Mouse (Mus musculus) embryo, embryonic 11 days (tissue): ENCODE measurements around the gene Olfr1394.
"Not testable (repeated sequence)": the region's sequence is repeated elsewhere in the genome, so short reads cannot be mapped to it uniquely, and the experiment has no call there.

Experiments used
- DNase-seq: peaks from one replicate; pipeline ENCODE4 v3.0.0-alpha.2; 2015

Gene Olfr1394

GRCm38 (mm10) chr11:49191083-49191482 lies 36.9 kb downstream of the Olfr1394 start:
- no peak for DNase-seq

- DNase-seq, result not testable (repeated sequence)
Measured at GRCm38 (mm10) chr11:49194771-49195170, 40.6 kb downstream of the Olfr1394 start.

- no peak for DNase-seq
Measured at GRCm38 (mm10) chr11:49195819-49196322, 41.7 kb downstream of the Olfr1394 start.

DNA sequence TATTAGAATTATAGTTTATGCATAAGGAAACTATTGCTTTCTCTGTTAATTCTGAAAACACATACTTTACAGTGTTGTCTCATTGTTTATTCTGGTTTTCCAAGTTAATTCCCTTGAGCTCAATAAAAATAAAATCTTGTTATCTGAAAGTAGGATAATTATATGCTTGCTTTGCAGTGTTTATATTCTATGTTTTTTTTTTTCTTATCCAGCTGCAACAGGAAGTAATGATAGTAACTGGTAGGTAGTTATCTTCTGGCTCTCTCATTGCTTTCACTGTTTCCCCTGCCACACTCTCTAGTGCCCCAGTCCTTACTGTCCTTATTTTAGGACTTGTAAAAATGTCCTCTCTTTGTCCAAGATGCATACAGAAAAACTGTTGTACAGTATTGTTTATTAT lies 46.5 kb downstream of the Olfr1394 start:
- DNase-seq, result no peak

- no peak for DNase-seq
Measured at GRCm38 (mm10) chr11:49201142-49201541, 47.0 kb downstream of the Olfr1394 start.

- no peak for DNase-seq
Measured at GRCm38 (mm10) chr11:49202071-49202470, 47.9 kb downstream of the Olfr1394 start.

- peak; percentile 24 for DNase-seq
Measured at GRCm38 (mm10) chr11:49202523-49203061, 48.4 kb downstream of the Olfr1394 start.

GRCm38 (mm10) chr11:49203129-49203768 lies 49.1 kb downstream of the Olfr1394 start, which contains the start of gene Zfp62:
Gene Zfp62 (plus strand): TSS chr11:49203292.
- DNase-seq, result peak; percentile 95

DNA sequence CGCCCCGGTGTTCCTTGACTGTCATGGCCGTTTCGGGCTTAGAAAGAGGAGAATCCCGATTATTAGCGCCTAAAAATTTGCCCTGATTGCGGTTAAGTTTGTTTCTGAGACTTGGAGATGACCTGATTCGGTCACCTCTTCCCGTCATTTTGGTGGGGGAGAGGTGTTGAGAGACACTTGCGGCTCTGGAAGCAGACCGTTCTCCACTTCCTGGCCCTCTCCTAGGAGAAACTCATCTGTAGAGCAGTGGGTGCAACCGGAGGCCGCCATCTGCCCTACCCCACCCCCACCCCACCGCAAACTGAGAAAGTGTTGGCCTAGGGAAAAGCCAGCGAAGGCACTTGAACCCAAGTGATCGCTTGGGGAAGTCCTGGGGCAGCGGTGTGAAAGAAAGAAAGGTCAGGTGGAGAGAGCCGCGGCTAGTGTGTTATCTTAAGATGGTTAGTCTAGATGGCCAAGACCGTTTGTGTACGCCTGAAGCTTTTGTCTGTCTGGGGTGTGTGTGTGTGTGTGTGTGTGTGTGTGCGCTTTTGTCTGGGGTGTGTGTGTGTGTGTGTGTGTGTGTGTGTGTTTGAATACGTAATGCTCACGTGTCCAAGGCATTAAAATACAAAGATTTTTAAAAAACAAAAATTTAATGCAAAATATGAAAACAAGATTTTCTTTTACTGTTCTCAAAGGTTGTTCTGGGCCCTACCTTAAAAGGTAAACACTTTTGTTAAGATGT lies 49.8 kb downstream of the Olfr1394 start:
- peak; percentile 68 for DNase-seq

DNA sequence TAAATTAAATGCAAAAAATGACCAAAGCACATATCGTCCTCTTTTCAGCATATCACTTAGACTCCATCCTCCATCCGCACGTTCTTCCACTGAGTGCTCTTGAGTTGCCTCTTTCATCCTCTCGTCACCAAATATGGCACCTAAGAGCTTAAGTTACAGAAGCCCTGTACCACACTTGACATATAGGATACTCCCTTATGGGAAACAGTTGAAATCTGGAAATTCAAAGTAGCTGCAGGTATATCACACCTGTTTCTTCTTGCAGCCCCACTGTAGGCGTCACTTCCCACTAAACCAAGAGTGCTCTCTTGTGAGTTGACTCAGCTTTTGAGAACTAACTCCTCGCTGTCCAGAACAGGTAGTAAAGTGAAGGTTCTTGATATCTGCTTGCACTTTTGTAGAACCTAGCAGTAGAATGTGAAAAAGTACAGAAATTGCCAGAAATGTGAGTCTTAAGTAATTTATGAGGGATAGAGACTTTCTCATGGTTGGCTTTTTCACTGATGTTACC lies 51.0 kb downstream of the Olfr1394 start:
- DNase-seq, result no peak

- no peak for DNase-seq
Measured at GRCm38 (mm10) chr11:49207495-49207894, 53.3 kb downstream of the Olfr1394 start.
